Mouse (Mus musculus): ENCODE data around the gene Slc7a6. TPM values are rescaled to one million over a fixed set of nuclear protein-coding genes. Genes with fewer than 3 reads are reported as not detected.

Slc7a6 gene
- polyA plus RNA-seq, 1 experiment, result 22.6 TPM

- no peak for DNase-seq (ENCODE audit: low read depth in 1 of 2, low spot score in 2 of 2)
- Histone ChIP-seq H3K27me3 (ENCODE audit: control insufficient read depth, insufficient read depth, low read length) (peaks cover 23% of the 10 kb centered on the region), H3K4me3 (ENCODE audit: extremely low read depth, insufficient read depth, insufficient read length) (no peak overlapping the region), H3K36me3 (ENCODE audit: control insufficient read depth, insufficient read depth, low read length) (peaks cover 23% of the 10 kb centered on the region), H3K27ac (ENCODE audit: insufficient read depth, low read length) (no peak overlapping the region), H3K4me1 (ENCODE audit: control insufficient read depth, insufficient read depth, insufficient read length) (peaks cover 17% of the 10 kb centered on the region)
- no peak for TF ChIP-seq CTCF (IDR thresholded peaks at IDR 0.05; ENCODE audit: extremely low read depth, insufficient read depth, insufficient read length, insufficient replicate concordance)
- no peak for TF ChIP-seq POLR2A (IDR thresholded peaks at IDR 0.05; ENCODE audit: low read depth, low read length)
- WGBS, result 51% methylated on average over 14 of the region's 14 CpGs
These were observed 33.7 kb upstream of the Slc7a6 start for GRCm38 (mm10) chr8:106134751-106135571.

GRCm38 (mm10) chr8:106135672-106136071 is 33.0 kb upstream of the Slc7a6 start:
- Histone ChIP-seq H3K36me3 (ENCODE audit: control insufficient read depth, insufficient read depth, low read length) (peaks cover 18% of the 10 kb centered on the region), H3K27ac (ENCODE audit: insufficient read depth, low read length) (no peak overlapping the region), H3K4me3 (ENCODE audit: extremely low read depth, insufficient read depth, insufficient read length) (peak overlapping the region; percentile 37; the same call in 1 of the 2 replicates), H3K27me3 (ENCODE audit: control insufficient read depth, insufficient read depth, low read length) (peaks cover 23% of the 10 kb centered on the region), H3K4me1 (ENCODE audit: control insufficient read depth, insufficient read depth, insufficient read length) (peaks cover 17% of the 10 kb centered on the region)
- TF ChIP-seq CTCF (IDR thresholded peaks at IDR 0.05; ENCODE audit: extremely low read depth, insufficient read depth, insufficient read length, insufficient replicate concordance), result no peak
- no peak for TF ChIP-seq POLR2A (IDR thresholded peaks at IDR 0.05; ENCODE audit: low read depth, low read length)
- no peak for DNase-seq (ENCODE audit: low read depth in 1 of 2, low spot score in 2 of 2)
- 19% methylated on average over 19 of the region's 19 CpGs for WGBS

- H3K36me3 ChIP-seq (ENCODE audit: control insufficient read depth, insufficient read depth, low read length), result peaks cover 14% of the 10 kb centered on the region
- H3K4me3 ChIP-seq (ENCODE audit: extremely low read depth, insufficient read depth, insufficient read length), result peak within 1 kb of the TSS; percentile 37; the same call in 1 of the 2 replicates
- H3K27me3 ChIP-seq (ENCODE audit: control insufficient read depth, insufficient read depth, low read length), result peaks cover 23% of the 10 kb centered on the region
- H3K27ac ChIP-seq (ENCODE audit: insufficient read depth, low read length), result no peak within 1 kb of the TSS
- 2% methylated on average over 84 of the region's 86 CpGs for WGBS
- H3K4me1 ChIP-seq (ENCODE audit: control insufficient read depth, insufficient read depth, insufficient read length), result peaks cover 17% of the 10 kb centered on the region
- no peak for DNase-seq (ENCODE audit: low read depth in 1 of 2, low spot score in 2 of 2)
- TF ChIP-seq POLR2A (IDR thresholded peaks at IDR 0.05; ENCODE audit: low read depth, low read length) (no peak), CTCF (IDR thresholded peaks at IDR 0.05; ENCODE audit: extremely low read depth, insufficient read depth, insufficient read length, insufficient replicate concordance) (no peak)
These were observed 32.2 kb upstream of the Slc7a6 start, which contains the start of gene Esrp2 for GRCm38 (mm10) chr8:106136156-106137130. Gene Esrp2 (minus strand): TSS chr8:106136974.

GRCm38 (mm10) chr8:106137218-106137905 is 31.3 kb upstream of the Slc7a6 start:
- 15% methylated on average over 22 of the region's 22 CpGs for WGBS
- Histone ChIP-seq H3K4me1 (ENCODE audit: control insufficient read depth, insufficient read depth, insufficient read length) (peaks cover 17% of the 10 kb centered on the region), H3K4me3 (ENCODE audit: extremely low read depth, insufficient read depth, insufficient read length) (peak overlapping the region; percentile 37; the same call in 1 of the 2 replicates), H3K27me3 (ENCODE audit: control insufficient read depth, insufficient read depth, low read length) (peaks cover 23% of the 10 kb centered on the region), H3K27ac (ENCODE audit: insufficient read depth, low read length) (no peak overlapping the region), H3K36me3 (ENCODE audit: control insufficient read depth, insufficient read depth, low read length) (peaks cover 5% of the 10 kb centered on the region)
- TF ChIP-seq POLR2A (IDR thresholded peaks at IDR 0.05; ENCODE audit: low read depth, low read length), result no peak
- no peak for TF ChIP-seq CTCF (IDR thresholded peaks at IDR 0.05; ENCODE audit: extremely low read depth, insufficient read depth, insufficient read length, insufficient replicate concordance)
- no peak for DNase-seq (ENCODE audit: low read depth in 1 of 2, low spot score in 2 of 2)

- no peak for TF ChIP-seq POLR2A (IDR thresholded peaks at IDR 0.05; ENCODE audit: low read depth, low read length)
- TF ChIP-seq CTCF (IDR thresholded peaks at IDR 0.05; ENCODE audit: extremely low read depth, insufficient read depth, insufficient read length, insufficient replicate concordance), result no peak
- 1% methylated on average over 24 of the region's 24 CpGs for WGBS
- no peak for DNase-seq (ENCODE audit: low read depth in 1 of 2, low spot score in 2 of 2)
- H3K4me1 ChIP-seq (ENCODE audit: control insufficient read depth, insufficient read depth, insufficient read length), result peaks cover 17% of the 10 kb centered on the region
- peak overlapping the region; percentile 31; the same call in 1 of the 2 replicates for H3K4me3 ChIP-seq (ENCODE audit: extremely low read depth, insufficient read depth, insufficient read length)
- H3K27me3 ChIP-seq (ENCODE audit: control insufficient read depth, insufficient read depth, low read length), result peaks cover 23% of the 10 kb centered on the region
- no peaks in the 10 kb centered on the region; the same call in 1 of the 2 replicates for H3K36me3 ChIP-seq (ENCODE audit: control insufficient read depth, insufficient read depth, low read length)
- H3K27ac ChIP-seq (ENCODE audit: insufficient read depth, low read length), result no peak overlapping the region
These were observed 30.7 kb upstream of the Slc7a6 start for GRCm38 (mm10) chr8:106137906-106138477.

- no peak for DNase-seq (ENCODE audit: low read depth in 1 of 2, low spot score in 2 of 2)
- TF ChIP-seq POLR2A (IDR thresholded peaks at IDR 0.05; ENCODE audit: low read depth, low read length) (no peak), CTCF (IDR thresholded peaks at IDR 0.05; ENCODE audit: extremely low read depth, insufficient read depth, insufficient read length, insufficient replicate concordance) (no peak)
- Histone ChIP-seq H3K4me3 (ENCODE audit: extremely low read depth, insufficient read depth, insufficient read length) (peak overlapping the region; percentile 31; the same call in 1 of the 2 replicates), H3K27me3 (ENCODE audit: control insufficient read depth, insufficient read depth, low read length) (peaks cover 23% of the 10 kb centered on the region), H3K4me1 (ENCODE audit: control insufficient read depth, insufficient read depth, insufficient read length) (peaks cover 17% of the 10 kb centered on the region), H3K36me3 (ENCODE audit: control insufficient read depth, insufficient read depth, low read length) (no peaks in the 10 kb centered on the region), H3K27ac (ENCODE audit: insufficient read depth, low read length) (no peak overlapping the region)
- WGBS, result 48% methylated on average over 7 of the region's 7 CpGs
These were observed 30.0 kb upstream of the Slc7a6 start for GRCm38 (mm10) chr8:106138616-106139015.
